Mouse (Mus musculus) lung, embryonic 15.5 days (tissue): ENCODE measurements around the gene Adgrf3. TPM values are rescaled to one million over a fixed set of nuclear protein-coding genes. Genes with fewer than 3 reads are reported as not detected.

Source experiments
- ATAC-seq: fragments of 200-750 bp; cut with Nextera tagmentation; 2 replicates; pipeline ENCODE4 v1.8.0; 2017; ENCODE audit warnings: moderate number of reproducible peaks, borderline replicate concordance; ENCODE audit not compliant: low FRiP score, low TSS enrichment; ENCODE audit errors: extremely low read depth
- H3K27ac ChIP-seq: fragments of 300-500 bp; sonication (generic); 2 replicates; pipeline ENCODE4 v1.5.1; 2015; ENCODE audit warnings: moderate library complexity, mild to moderate bottlenecking, inconsistent platforms
- H3K27me3 ChIP-seq: fragments of 300-500 bp; sonication (generic); 2 replicates; pipeline ENCODE4 v1.6.1; 2015; ENCODE audit warnings: inconsistent platforms
- H3K36me3 ChIP-seq: fragments of 300-500 bp; sonication (generic); 2 replicates; pipeline ENCODE4 v1.6.1; 2015; ENCODE audit warnings: inconsistent platforms
- H3K4me1 ChIP-seq: fragments of 300-500 bp; sonication (generic); 2 replicates; pipeline ENCODE4 v1.6.1; 2015; ENCODE audit warnings: inconsistent platforms
- H3K4me2 ChIP-seq: fragments of 300-500 bp; sonication (generic); 2 replicates; pipeline ENCODE4 v1.6.1; 2015; ENCODE audit warnings: inconsistent platforms, mild to moderate bottlenecking, moderate library complexity
- H3K4me3 ChIP-seq: fragments of 300-500 bp; sonication (generic); 2 replicates; pipeline ENCODE4 v1.5.1; 2015; ENCODE audit warnings: mild to moderate bottlenecking, inconsistent platforms
- H3K9ac ChIP-seq: fragments of 300-500 bp; sonication (generic); 2 replicates; pipeline ENCODE4 v1.6.1; 2015; ENCODE audit warnings: inconsistent platforms
- H3K9me3 ChIP-seq: fragments of 300-500 bp; sonication (generic); 2 replicates; pipeline ENCODE4 v1.6.1; 2016; ENCODE audit warnings: inconsistent platforms
- WGBS: fragments of 180-500 bp; shearing (Covaris S2); methylation state at CpG from one replicate; pipeline ENCODE4 v1.1.7; 2015; 5-methylcytosine and 5-hydroxymethylcytosine counted together
- polyA plus RNA-seq: library from polyadenylated mRNA; unstranded; fragments of >200 nt; fragmentation: Nextera tagmentation; extraction: Ambion mirVana; gene quantifications from 2 replicates; pipeline ENCODE4 v1.2.1, GENCODE M21; 2015

Gene Adgrf3
- 0.22 TPM in 1 of 2 replicates, not detected in the other for polyA plus RNA-seq

- Histone ChIP-seq H3K4me3 (no peak within 1 kb of the TSS), H3K27ac (no peak within 1 kb of the TSS), H3K4me2 (no peak within 1 kb of the TSS), H3K9ac (no peak within 1 kb of the TSS), H3K36me3 (no peaks in the 10 kb centered on the region), H3K4me1 (0 out of 2 replicates have a peak, but pooled peaks cover 7% of the 10 kb centered on the region), H3K9me3 (no peaks in the 10 kb centered on the region), H3K27me3 (no peaks in the 10 kb centered on the region)
- ATAC-seq: no peak
- 23% methylated on average over 5 of the region's 5 CpGs for WGBS
Measured at GRCm38 (mm10) chr5:30205493-30205892, at the start of gene Adgrf3. Gene Adgrf3, minus strand, starts transcription at chr5:30205722.

GRCm38 (mm10) chr5:30247666-30248065 lies 42.1 kb upstream of the Adgrf3 start:
- no peak overlapping the region for H3K4me2 ChIP-seq
- ATAC-seq: no peak
- H3K27ac ChIP-seq: no peak overlapping the region
- 0 out of 2 replicates have a peak, but pooled peaks cover 3% of the 10 kb centered on the region for H3K36me3 ChIP-seq
- H3K9me3 ChIP-seq: no peaks in the 10 kb centered on the region
- no peaks in the 10 kb centered on the region for H3K27me3 ChIP-seq
- 97% methylated on average over 1 of the region's 1 CpGs for WGBS
- H3K9ac ChIP-seq: no peak overlapping the region
- H3K4me1 ChIP-seq: peaks cover 26% of the 10 kb centered on the region
- H3K4me3 ChIP-seq: no peak overlapping the region

GRCm38 (mm10) chr5:30245861-30246416 lies 40.4 kb upstream of the Adgrf3 start:
- 46% methylated on average over 9 of the region's 9 CpGs for whole genome bisulfite sequencing
- Histone ChIP-seq H3K4me1 (peaks cover 35% of the 10 kb centered on the region), H3K27ac (no peak overlapping the region), H3K36me3 (0 out of 2 replicates have a peak, but pooled peaks cover 3% of the 10 kb centered on the region), H3K9me3 (no peaks in the 10 kb centered on the region), H3K4me3 (no peak overlapping the region), H3K4me2 (no peak overlapping the region), H3K27me3 (no peaks in the 10 kb centered on the region), H3K9ac (no peak overlapping the region)
- ATAC-seq: peak; percentile 56; the same call in 1 of the 2 replicates

- no peaks in the 10 kb centered on the region for H3K9me3 ChIP-seq
- no peak overlapping the region for H3K4me2 ChIP-seq
- peaks cover 35% of the 10 kb centered on the region for H3K4me1 ChIP-seq
- ATAC-seq: peak; percentile 25; the same call in 1 of the 2 replicates
- H3K9ac ChIP-seq: no peak overlapping the region
- no peaks in the 10 kb centered on the region for H3K27me3 ChIP-seq
- H3K27ac ChIP-seq: no peak overlapping the region
- H3K4me3 ChIP-seq: no peak overlapping the region
- no peaks in the 10 kb centered on the region for H3K36me3 ChIP-seq
- WGBS: 37% methylated on average over 9 of the region's 9 CpGs
Measured at GRCm38 (mm10) chr5:30243741-30244140, 38.2 kb upstream of the Adgrf3 start.

GRCm38 (mm10) chr5:30242410-30242809 lies 36.9 kb upstream of the Adgrf3 start:
- ATAC-seq: no peak
- H3K9me3 ChIP-seq: no peaks in the 10 kb centered on the region
- 0 out of 2 replicates have a peak overlapping the region, but pooled peaks have one; percentile 12 for H3K27ac ChIP-seq

GRCm38 (mm10) chr5:30240552-30240951 lies 35.0 kb upstream of the Adgrf3 start:
- no peak for ATAC-seq
- Histone ChIP-seq H3K9me3 (no peaks in the 10 kb centered on the region), H3K36me3 (no peaks in the 10 kb centered on the region), H3K9ac (no peak overlapping the region), H3K4me3 (no peak overlapping the region), H3K27ac (no peak overlapping the region), H3K27me3 (no peaks in the 10 kb centered on the region), H3K4me2 (no peak overlapping the region), H3K4me1 (peaks cover 28% of the 10 kb centered on the region)
- 79% methylated on average over 7 of the region's 7 CpGs for WGBS

More at GRCm38 (mm10) chr5:30242410-30242809, 36.9 kb upstream of the Adgrf3 start:
- no peaks in the 10 kb centered on the region for H3K27me3 ChIP-seq
- no peak overlapping the region for H3K4me2 ChIP-seq
- 9% methylated on average over 1 of the region's 1 CpGs for WGBS
- no peak overlapping the region for H3K9ac ChIP-seq
- H3K36me3 ChIP-seq: no peaks in the 10 kb centered on the region
- peaks cover 35% of the 10 kb centered on the region for H3K4me1 ChIP-seq
- H3K4me3 ChIP-seq: no peak overlapping the region

- H3K36me3 ChIP-seq: no peaks in the 10 kb centered on the region
- peaks cover 27% of the 10 kb centered on the region for H3K4me1 ChIP-seq
- no peak overlapping the region for H3K27ac ChIP-seq
- no peak overlapping the region for H3K4me3 ChIP-seq
- ATAC-seq: no peak
- no peak overlapping the region for H3K4me2 ChIP-seq
- H3K9me3 ChIP-seq: no peaks in the 10 kb centered on the region
- no peak overlapping the region for H3K9ac ChIP-seq
- 92% methylated on average over 5 of the region's 5 CpGs for WGBS
- no peaks in the 10 kb centered on the region for H3K27me3 ChIP-seq
Measured at GRCm38 (mm10) chr5:30238533-30238932, 33.0 kb upstream of the Adgrf3 start.

- Histone ChIP-seq H3K36me3 (no peaks in the 10 kb centered on the region), H3K9ac (no peak overlapping the region), H3K27me3 (no peaks in the 10 kb centered on the region), H3K9me3 (no peaks in the 10 kb centered on the region), H3K27ac (no peak overlapping the region), H3K4me3 (no peak overlapping the region), H3K4me2 (no peak overlapping the region), H3K4me1 (peaks cover 21% of the 10 kb centered on the region)
- ATAC-seq: no peak
- WGBS: 67% methylated on average over 2 of the region's 2 CpGs
Measured at GRCm38 (mm10) chr5:30235641-30236126, 30.2 kb upstream of the Adgrf3 start.

GRCm38 (mm10) chr5:30233979-30234378 lies 28.5 kb upstream of the Adgrf3 start:
- WGBS: 21% methylated on average over 8 of the region's 8 CpGs
- ATAC-seq: no peak

GRCm38 (mm10) chr5:30233042-30233441 lies 27.5 kb upstream of the Adgrf3 start:
- ATAC-seq: no peak
- Histone ChIP-seq H3K9ac (peak overlapping the region; percentile 54), H3K4me2 (peak overlapping the region; percentile 61), H3K4me3 (peak overlapping the region; percentile 61), H3K4me1 (peaks cover 21% of the 10 kb centered on the region), H3K36me3 (peaks cover 5% of the 10 kb centered on the region; the same call in 1 of the 2 replicates), H3K27ac (peak overlapping the region; percentile 79), H3K27me3 (no peaks in the 10 kb centered on the region), H3K9me3 (no peaks in the 10 kb centered on the region; the same call in 1 of the 2 replicates)
- WGBS: 4% methylated on average over 15 of the region's 15 CpGs

More at GRCm38 (mm10) chr5:30233979-30234378, 28.5 kb upstream of the Adgrf3 start:
- H3K27ac ChIP-seq: no peak overlapping the region
- peaks cover 21% of the 10 kb centered on the region for H3K4me1 ChIP-seq
- H3K9ac ChIP-seq: no peak overlapping the region
- no peaks in the 10 kb centered on the region for H3K27me3 ChIP-seq
- peak overlapping the region; percentile 61 for H3K4me3 ChIP-seq
- H3K4me2 ChIP-seq: peak overlapping the region; percentile 61
- no peaks in the 10 kb centered on the region; the same call in 1 of the 2 replicates for H3K9me3 ChIP-seq
- H3K36me3 ChIP-seq: peaks cover 5% of the 10 kb centered on the region; the same call in 1 of the 2 replicates

GRCm38 (mm10) chr5:30232271-30232971 lies 26.9 kb upstream of the Adgrf3 start, which contains the start of gene Selenoi:
Gene Selenoi, plus strand, starts transcription at chr5:30232581.
- no peaks in the 10 kb centered on the region for H3K27me3 ChIP-seq
- peaks cover 21% of the 10 kb centered on the region for H3K4me1 ChIP-seq
- peak within 1 kb of the TSS; percentile 54 for H3K9ac ChIP-seq
- ATAC-seq: peak; percentile 100
- no peaks in the 10 kb centered on the region; the same call in 1 of the 2 replicates for H3K9me3 ChIP-seq
- peaks cover 5% of the 10 kb centered on the region; the same call in 1 of the 2 replicates for H3K36me3 ChIP-seq
- WGBS: 2% methylated on average over 71 of the region's 71 CpGs
- H3K27ac ChIP-seq: peak within 1 kb of the TSS; percentile 79
- H3K4me3 ChIP-seq: peak within 1 kb of the TSS; percentile 61
- H3K4me2 ChIP-seq: peak within 1 kb of the TSS; percentile 61
